Comparison of ENCODE assay signal across 32 mouse cellular contexts in the genomic region with DNA sequence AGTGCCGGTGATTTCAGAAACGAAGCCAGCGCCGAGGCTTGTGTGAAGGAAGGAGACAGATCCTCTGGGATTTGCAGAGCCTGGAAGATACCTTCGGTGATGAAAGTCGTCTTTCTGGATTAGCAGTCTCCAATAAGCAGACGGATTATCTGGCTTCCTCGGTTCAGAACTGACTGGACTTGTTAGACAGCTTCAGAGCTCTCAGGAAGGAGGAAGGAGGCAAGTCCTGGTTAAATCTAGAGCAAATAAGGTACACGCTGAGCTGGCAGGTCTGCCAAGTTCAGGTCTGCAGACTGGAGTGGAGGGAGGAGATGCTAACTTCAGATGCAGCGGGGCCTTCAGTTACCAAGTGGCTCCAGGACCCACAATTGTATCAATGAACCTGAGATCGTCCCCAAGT. TPM values are rescaled to one million over a fixed set of nuclear protein-coding genes. Genes with fewer than 3 reads are reported as not detected.
A peak's percentile ranks its signal among the peaks of the same experiment; 100 is the strongest.
DNase-seq lines count a peak whose midpoint lies in the region; ATAC-seq and TF ChIP-seq lines count a peak whose summit lies in the region.
"Had no signal": no experiment of that assay in that cellular context is flagged by ENCODE, and none has a peak within 500 bp of the region (broad histone marks: within the 10 kb centered on the region; RNA-seq: fewer than 3 reads in every experiment).

No protein-coding gene starts in this region.

- H3K4me2 ChIP-seq in intestine, embryonic 15.5 days (replicated peaks): 0 out of 2 replicates have a peak overlapping the region, but pooled peaks have one; percentile 6
- H3K4me2 ChIP-seq in intestine, postnatal 0 days (replicated peaks; ENCODE audit: low read depth): no peak overlapping the region
- H3K4me2 ChIP-seq in embryonic facial prominence, embryonic 15.5 days (replicated peaks): no peak overlapping the region
- H3K4me2 ChIP-seq in lung, embryonic 16.5 days (ENCODE audit: low read depth, low read length): no peak overlapping the region
- no peak overlapping the region for H3K4me2 ChIP-seq in stomach, embryonic 15.5 days
- H3K4me2 ChIP-seq: forebrain, embryonic 12.5 days; kidney, embryonic 15.5 days; limb, embryonic 15.5 days; midbrain, embryonic 15.5 days; neural tube, embryonic 13.5 days had no signal

- H3K36me3 ChIP-seq in intestine, embryonic 15.5 days: no peaks in the 10 kb centered on the region
- no peaks in the 10 kb centered on the region; the same call in 1 of the 2 replicates for H3K36me3 ChIP-seq in intestine, postnatal 0 days (ENCODE audit: control insufficient read depth, insufficient read depth)
- H3K36me3 ChIP-seq in embryonic facial prominence, embryonic 15.5 days: no peaks in the 10 kb centered on the region
- H3K36me3 ChIP-seq in lung, embryonic 16.5 days (ENCODE audit: control insufficient read depth, insufficient read depth, low read length): no peaks in the 10 kb centered on the region
- H3K36me3 ChIP-seq in stomach, embryonic 15.5 days: no peaks in the 10 kb centered on the region
- H3K36me3 ChIP-seq: forebrain, embryonic 12.5 days; heart, embryonic 10.5 days; kidney, embryonic 15.5 days; limb, embryonic 15.5 days; midbrain, embryonic 15.5 days; neural tube, embryonic 13.5 days had no signal

- WGBS in intestine, embryonic 15.5 days: 55% methylated on average over 11 of the region's 11 CpGs
- 51% methylated on average over 11 of the region's 11 CpGs for WGBS in intestine, postnatal 0 days
- WGBS in embryonic facial prominence, embryonic 15.5 days: 50% methylated on average over 11 of the region's 11 CpGs
- 46% methylated on average over 11 of the region's 11 CpGs for WGBS in lung, embryonic 16.5 days
- 59% methylated on average over 11 of the region's 11 CpGs for WGBS in stomach, embryonic 15.5 days

- no peaks in the 10 kb centered on the region; the same call in none of the 2 replicates for H3K4me1 ChIP-seq in intestine, embryonic 15.5 days (replicated peaks)
- no peaks in the 10 kb centered on the region; the same call in 1 of the 2 replicates for H3K4me1 ChIP-seq in intestine, postnatal 0 days (replicated peaks; ENCODE audit: control insufficient read depth, insufficient read depth, low read length)
- 0 out of 2 replicates have a peak, but pooled peaks cover 3% of the 10 kb centered on the region for H3K4me1 ChIP-seq in embryonic facial prominence, embryonic 15.5 days
- H3K4me1 ChIP-seq in lung, embryonic 16.5 days (replicated peaks; ENCODE audit: control insufficient read depth, insufficient read depth, low read length): peaks cover 8% of the 10 kb centered on the region
- H3K4me1 ChIP-seq in stomach, embryonic 15.5 days: 0 out of 2 replicates have a peak, but pooled peaks cover 7% of the 10 kb centered on the region
- H3K4me1 ChIP-seq: forebrain, embryonic 12.5 days; heart, embryonic 10.5 days; limb, embryonic 15.5 days; midbrain, embryonic 15.5 days; neural tube, embryonic 13.5 days had no signal

- no peaks in the 10 kb centered on the region for H3K27me3 ChIP-seq in intestine, embryonic 15.5 days (replicated peaks)
- peaks cover 9% of the 10 kb centered on the region; the same call in 1 of the 2 replicates for H3K27me3 ChIP-seq in intestine, postnatal 0 days (replicated peaks; ENCODE audit: control insufficient read depth, insufficient read depth, low read length)
- H3K27me3 ChIP-seq in embryonic facial prominence, embryonic 15.5 days: no peaks in the 10 kb centered on the region
- H3K27me3 ChIP-seq in lung, embryonic 16.5 days (ENCODE audit: control insufficient read depth, insufficient read depth, low read depth, low read length): no peaks in the 10 kb centered on the region
- 0 out of 2 replicates have a peak, but pooled peaks cover 2% of the 10 kb centered on the region for H3K27me3 ChIP-seq in stomach, embryonic 15.5 days (replicated peaks)
- H3K27me3 ChIP-seq: forebrain, embryonic 12.5 days; kidney, embryonic 15.5 days; midbrain, embryonic 15.5 days; neural tube, embryonic 13.5 days had no signal

- no peak for TF ChIP-seq CTCF in intestine, postnatal 0 days (IDR thresholded peaks at IDR 0.05; ENCODE audit: low read depth)

- DNase-seq in kidney, adult 11 months: no peak
- no peak for DNase-seq in layer of hippocampus, adult 18-20 months (ENCODE audit: low spot score in 2 of 2)
- DNase-seq: adrenal gland, postnatal 14 days; cerebellum, adult 9-10 months; gastrocnemius, postnatal 36 days; heart, postnatal 4 days; kidney, postnatal 4 days; left cerebral cortex, postnatal 4 days; retina, postnatal 1 day; thymus, adult 2 months had no signal

- ATAC-seq in intestine, embryonic 15.5 days: peak; percentile 31; the same call in 1 of the 2 replicates
- ATAC-seq in intestine, postnatal 0 days: no peak
- no peak for ATAC-seq in embryonic facial prominence, embryonic 15.5 days (ENCODE audit: insufficient number of reproducible peaks, low FRiP score, low TSS enrichment, low read depth)
- ATAC-seq in lung, embryonic 16.5 days (ENCODE audit: low read depth): peak; percentile 71
- ATAC-seq in stomach, embryonic 15.5 days (ENCODE audit: insufficient read depth, low FRiP score, low read depth): peak; percentile 50; the same call in 1 of the 2 replicates
- ATAC-seq: CD4-positive, CD25-positive, alpha-beta regulatory T cell, adult 4 months; hindbrain, embryonic 16.5 days; intestine, embryonic 16.5 days; midbrain, embryonic 15.5 days had no signal

- H3K9me3 ChIP-seq in intestine, embryonic 15.5 days: no peaks in the 10 kb centered on the region
- H3K9me3 ChIP-seq in intestine, postnatal 0 days (ENCODE audit: control insufficient read depth): no peaks in the 10 kb centered on the region
- H3K9me3 ChIP-seq in embryonic facial prominence, embryonic 15.5 days (replicated peaks): no peaks in the 10 kb centered on the region
- no peaks in the 10 kb centered on the region for H3K9me3 ChIP-seq in lung, embryonic 16.5 days (ENCODE audit: control insufficient read depth, low read length)
- H3K9me3 ChIP-seq in stomach, embryonic 15.5 days: no peaks in the 10 kb centered on the region
- H3K9me3 ChIP-seq: forebrain, embryonic 12.5 days; heart, embryonic 10.5 days; kidney, embryonic 15.5 days; limb, embryonic 15.5 days; midbrain, embryonic 15.5 days; neural tube, embryonic 13.5 days had no signal

- H3K27ac ChIP-seq in intestine, embryonic 15.5 days: no peak overlapping the region
- no peak overlapping the region for H3K27ac ChIP-seq in intestine, postnatal 0 days (ENCODE audit: low read depth, low read length)
- H3K27ac ChIP-seq in embryonic facial prominence, embryonic 15.5 days (replicated peaks): 0 out of 2 replicates have a peak overlapping the region, but pooled peaks have one; percentile 44
- H3K27ac ChIP-seq in lung, embryonic 16.5 days (ENCODE audit: low read length): no peak overlapping the region
- H3K27ac ChIP-seq in stomach, embryonic 15.5 days: peak overlapping the region; percentile 44; the same call in 1 of the 2 replicates
- H3K27ac ChIP-seq: forebrain, embryonic 12.5 days; heart, embryonic 10.5 days; kidney, embryonic 15.5 days; limb, embryonic 15.5 days; liver, embryonic 14.5 days; macrophage; midbrain, embryonic 15.5 days; neural tube, embryonic 13.5 days had no signal

- no peak overlapping the region for H3K4me3 ChIP-seq in intestine, embryonic 15.5 days (replicated peaks)
- no peak overlapping the region for H3K4me3 ChIP-seq in intestine, postnatal 0 days (ENCODE audit: low read depth, low read length)
- H3K4me3 ChIP-seq in embryonic facial prominence, embryonic 15.5 days (replicated peaks): no peak overlapping the region
- H3K4me3 ChIP-seq in lung, embryonic 16.5 days (ENCODE audit: low read length): no peak overlapping the region
- H3K4me3 ChIP-seq in stomach, embryonic 15.5 days (replicated peaks): no peak overlapping the region
- H3K4me3 ChIP-seq: forebrain, embryonic 12.5 days; heart, embryonic 10.5 days; kidney, embryonic 15.5 days; limb, embryonic 15.5 days; midbrain, embryonic 15.5 days; myocyte; neural tube, embryonic 13.5 days had no signal

- H3K9ac ChIP-seq in intestine, embryonic 15.5 days: no peak overlapping the region
- H3K9ac ChIP-seq in intestine, postnatal 0 days (ENCODE audit: low read depth, low read length): no peak overlapping the region
- H3K9ac ChIP-seq in embryonic facial prominence, embryonic 15.5 days: no peak overlapping the region
- no peak overlapping the region for H3K9ac ChIP-seq in lung, embryonic 16.5 days (ENCODE audit: low read length)
- H3K9ac ChIP-seq in stomach, embryonic 15.5 days: no peak overlapping the region
- H3K9ac ChIP-seq: forebrain, embryonic 12.5 days; kidney, embryonic 15.5 days; limb, embryonic 15.5 days; liver, embryonic 14.5 days; midbrain, embryonic 15.5 days; neural tube, embryonic 13.5 days had no signal

RNA-seq across cellular contexts. Expression of gene Nkx2-3, which starts 29.7 kb away (rescaled TPM):
- 80.9 and 88.1 TPM in 2 replicates for polyA plus RNA-seq in intestine, embryonic 15.5 days (2015; fragmentation: Nextera tagmentation; extraction: Ambion mirVana)
- polyA plus RNA-seq in intestine, postnatal 0 days (2015; fragmentation: Nextera tagmentation; extraction: Ambion mirVana): 54.3 and 56.9 TPM in 2 replicates
- 2.7 and 3.4 TPM in 2 replicates for polyA plus RNA-seq in embryonic facial prominence, embryonic 15.5 days (2015; fragmentation: Nextera tagmentation; extraction: Ambion mirVana)
- not detected in 2 replicates for polyA plus RNA-seq in lung, embryonic 16.5 days (2015; fragmentation: Nextera tagmentation; extraction: Ambion mirVana)
- 26.3 and 31.4 TPM in 2 replicates for polyA plus RNA-seq in stomach, embryonic 15.5 days (2015; fragmentation: Nextera tagmentation; extraction: Ambion mirVana)
- not detected for total RNA-seq in layer of hippocampus, adult 18-20 months (2021)
- total RNA-seq: adrenal gland, postnatal 14 days; gastrocnemius, adult 18-20 months; gastrocnemius, postnatal 36 days; heart, postnatal 4 days; layer of hippocampus, postnatal 14 days; left cerebral cortex, adult 8-10 months; left cerebral cortex, postnatal 4 days had no signal
- polyA plus RNA-seq: CD4-positive, CD25-positive, alpha-beta regulatory T cell, adult 4 months; heart, embryonic 16.5 days; hindbrain, embryonic 16.5 days; limb, embryonic 15.5 days; macrophage; myocyte; neural tube, embryonic 13.5 days; thymus, adult 2 months; urinary bladder, adult 2 months had no signal

RNA-seq across cellular contexts. Expression of gene Slc25a28, which starts 32.8 kb away (rescaled TPM):
- 19.1 and 19.9 TPM in 2 replicates for polyA plus RNA-seq in intestine, embryonic 15.5 days (2015; fragmentation: Nextera tagmentation; extraction: Ambion mirVana)
- 20.6 and 20.7 TPM in 2 replicates for polyA plus RNA-seq in intestine, postnatal 0 days (2015; fragmentation: Nextera tagmentation; extraction: Ambion mirVana)
- 17.3 and 19.5 TPM in 2 replicates for polyA plus RNA-seq in embryonic facial prominence, embryonic 15.5 days (2015; fragmentation: Nextera tagmentation; extraction: Ambion mirVana)
- polyA plus RNA-seq in lung, embryonic 16.5 days (2015; fragmentation: Nextera tagmentation; extraction: Ambion mirVana): 9.1 and 12.2 TPM in 2 replicates
- polyA plus RNA-seq in stomach, embryonic 15.5 days (2015; fragmentation: Nextera tagmentation; extraction: Ambion mirVana): 15.8 and 15.9 TPM in 2 replicates
- 10 to 100 TPM; 42.4 to 43.8 TPM for total RNA-seq in layer of hippocampus, adult 18-20 months (2021)

RNA-seq across cellular contexts. Expression of gene Entpd7, which starts 47.6 kb away (rescaled TPM):
- 21.1 and 24.4 TPM in 2 replicates for polyA plus RNA-seq in intestine, embryonic 15.5 days (2015; fragmentation: Nextera tagmentation; extraction: Ambion mirVana)
- polyA plus RNA-seq in intestine, postnatal 0 days (2015; fragmentation: Nextera tagmentation; extraction: Ambion mirVana): 61.5 and 65.2 TPM in 2 replicates
- polyA plus RNA-seq in embryonic facial prominence, embryonic 15.5 days (2015; fragmentation: Nextera tagmentation; extraction: Ambion mirVana): 10.2 and 11.3 TPM in 2 replicates
- polyA plus RNA-seq in lung, embryonic 16.5 days (2015; fragmentation: Nextera tagmentation; extraction: Ambion mirVana): 9.2 and 9.5 TPM in 2 replicates
- polyA plus RNA-seq in stomach, embryonic 15.5 days (2015; fragmentation: Nextera tagmentation; extraction: Ambion mirVana): 14.5 and 20.5 TPM in 2 replicates
- total RNA-seq in layer of hippocampus, adult 18-20 months (2021): 10 to 100 TPM; 15.9 to 16.7 TPM

Comparison
In these comparisons a context has a peak if more than half of its experiments do, and no peak if none do; other contexts are left out.
1. ATAC-seq: peak in intestine, embryonic 15.5 days (single experiment), lung, embryonic 16.5 days (single experiment) and stomach, embryonic 15.5 days (single experiment); none in intestine, postnatal 0 days (single experiment) and embryonic facial prominence, embryonic 15.5 days (single experiment).
2. H3K27ac ChIP-seq: peak in embryonic facial prominence, embryonic 15.5 days (single experiment) and stomach, embryonic 15.5 days (single experiment); none in intestine, embryonic 15.5 days (single experiment), intestine, postnatal 0 days (single experiment) and lung, embryonic 16.5 days (single experiment).